Mouse (Mus musculus) liver, adult (tissue): ENCODE data around the gene Tnfrsf25.

Experiments used
- GATA4 ChIP-seq: IDR thresholded peaks from 2 replicates; pipeline ENCODE4 v1.6.1; 2014; ENCODE audit warnings: mild to moderate bottlenecking, low read length; ENCODE audit not compliant: insufficient replicate concordance

The Tnfrsf25 gene

GRCm38 (mm10) chr4:152140441-152140840, 24.7 kb downstream of the Tnfrsf25 start:
- no peak for TF ChIP-seq GATA4

- no peak for TF ChIP-seq GATA4
Measured at GRCm38 (mm10) chr4:152141521-152142135, 25.9 kb downstream of the Tnfrsf25 start.

- TF ChIP-seq GATA4 = no peak
Measured at GRCm38 (mm10) chr4:152143632-152144031, 27.9 kb downstream of the Tnfrsf25 start.

GRCm38 (mm10) chr4:152145473-152145872, 29.7 kb downstream of the Tnfrsf25 start:
- TF ChIP-seq GATA4 = no peak

- no peak for TF ChIP-seq GATA4
Measured at GRCm38 (mm10) chr4:152146033-152146827, 30.5 kb downstream of the Tnfrsf25 start.

- no peak for TF ChIP-seq GATA4
Measured at GRCm38 (mm10) chr4:152150546-152150945, 34.8 kb downstream of the Tnfrsf25 start.

GRCm38 (mm10) chr4:152151451-152151965, 35.8 kb downstream of the Tnfrsf25 start:
- no peak for TF ChIP-seq GATA4

- no peak for TF ChIP-seq GATA4
Measured at GRCm38 (mm10) chr4:152151966-152152544, 36.3 kb downstream of the Tnfrsf25 start, which contains the start of gene Espn. Espn (minus strand) TSS chr4:152152371.

GRCm38 (mm10) chr4:152153771-152154177, 38.0 kb downstream of the Tnfrsf25 start:
- TF ChIP-seq GATA4 = no peak

- no peak for TF ChIP-seq GATA4
Measured at GRCm38 (mm10) chr4:152155019-152155418, 39.3 kb downstream of the Tnfrsf25 start.

- no peak for TF ChIP-seq GATA4
Measured at GRCm38 (mm10) chr4:152157779-152158584, 42.2 kb downstream of the Tnfrsf25 start.

GRCm38 (mm10) chr4:152158585-152159284, 43.0 kb downstream of the Tnfrsf25 start, which contains the start of gene Hes2:
Hes2 (plus strand) TSS chr4:152158867.
- no peak for TF ChIP-seq GATA4

GRCm38 (mm10) chr4:152159285-152159678, 43.5 kb downstream of the Tnfrsf25 start:
- no peak for TF ChIP-seq GATA4

GRCm38 (mm10) chr4:152160748-152161147, 45.0 kb downstream of the Tnfrsf25 start:
- TF ChIP-seq GATA4 = no peak
